14 mouse cellular contexts compared by ENCODE assay signal in genomic region chr16:33723983-33724382, GRCm38 (mm10). TPM values are rescaled to one million over a fixed set of nuclear protein-coding genes. Genes with fewer than 3 reads are reported as not detected.
A peak's percentile ranks its signal among the peaks of the same experiment; 100 is the strongest.
DNase-seq lines count a peak whose midpoint lies in the region; ATAC-seq and TF ChIP-seq lines count a peak whose summit lies in the region.
"Had no signal": no experiment of that assay in that cellular context is flagged by ENCODE, and none has a peak within 500 bp of the region (broad histone marks: within the 10 kb centered on the region; RNA-seq: fewer than 3 reads in every experiment).

No protein-coding gene starts in this region.

- WGBS in heart, adult 2 months: 98% methylated on average over 3 of the region's 3 CpGs
- 95% methylated on average over 3 of the region's 3 CpGs for WGBS in lung, adult 2 months
- 100% methylated on average over 3 of the region's 3 CpGs for WGBS in neural tube, embryonic 15.5 days

- TF ChIP-seq EP300 in heart, adult 2 months (IDR thresholded peaks at IDR 0.05; ENCODE audit: insufficient read depth, low read depth, low read length): no peak
- TF ChIP-seq EP300 in ES-Bruce4 (IDR thresholded peaks at IDR 0.05; ENCODE audit: insufficient read depth, low read depth, low read length): no peak

- H3K36me3 ChIP-seq in heart, adult 2 months (ENCODE audit: control insufficient read depth, insufficient read depth, low read length): peaks cover 13% of the 10 kb centered on the region
- no peaks in the 10 kb centered on the region for H3K36me3 ChIP-seq in ES-Bruce4 (ENCODE audit: control insufficient read depth, insufficient read depth, low read length, poor library complexity, severe bottlenecking)
- no peaks in the 10 kb centered on the region; the same call in 1 of the 2 replicates for H3K36me3 ChIP-seq in neural tube, embryonic 15.5 days

- peak; percentile 62 for TF ChIP-seq CTCF in heart, adult 2 months (IDR thresholded peaks at IDR 0.05)
- TF ChIP-seq CTCF in lung, adult 2 months (IDR thresholded peaks at IDR 0.05; ENCODE audit: insufficient read depth, low read length): peak; percentile 39
- peak; percentile 16 for TF ChIP-seq CTCF in ES-Bruce4 (IDR thresholded peaks at IDR 0.05; ENCODE audit: low read depth, low read length)

- H3K4me1 ChIP-seq in heart, adult 2 months (ENCODE audit: control insufficient read depth, insufficient read depth, low read length): no peaks in the 10 kb centered on the region
- H3K4me1 ChIP-seq in lung, adult 2 months (ENCODE audit: control insufficient read depth, insufficient read depth, low read length): no peaks in the 10 kb centered on the region
- no peaks in the 10 kb centered on the region for H3K4me1 ChIP-seq in ES-Bruce4 (ENCODE audit: control insufficient read depth, insufficient read depth, low read length)
- H3K4me1 ChIP-seq in neural tube, embryonic 15.5 days: no peaks in the 10 kb centered on the region

- no peaks in the 10 kb centered on the region for H3K27me3 ChIP-seq in heart, adult 2 months (ENCODE audit: control insufficient read depth, insufficient read depth, low read length)
- H3K27me3 ChIP-seq in ES-Bruce4 (ENCODE audit: control insufficient read depth, insufficient read depth, low read length, poor library complexity, severe bottlenecking): no peaks in the 10 kb centered on the region
- no peaks in the 10 kb centered on the region for H3K27me3 ChIP-seq in neural tube, embryonic 15.5 days (replicated peaks)
- H3K27me3 ChIP-seq: liver, embryonic 15.5 days had no signal

- intact Hi-C loops in heart, adult 2 months (cut with DNase I): no loop called here
- intact Hi-C loops in heart, postnatal 36 days (cut with DNase I): no loop called here
- intact Hi-C loops in left cerebral cortex, postnatal 25 days (cut with DNase I): no loop called here

- no peak overlapping the region for H3K9ac ChIP-seq in heart, adult 2 months (ENCODE audit: low read depth, low read length)
- no peak overlapping the region for H3K9ac ChIP-seq in ES-Bruce4 (ENCODE audit: low read depth, poor library complexity, severe bottlenecking)
- H3K9ac ChIP-seq in neural tube, embryonic 15.5 days (replicated peaks): no peak overlapping the region
- H3K9ac ChIP-seq: liver, embryonic 15.5 days had no signal

- no peak for DNase-seq in heart, adult 2 months
- DNase-seq in heart, postnatal 36 days: no peak
- no peak for DNase-seq in lung, adult 2 months
- no peak for DNase-seq in lung, postnatal 14 days
- DNase-seq in left cerebral cortex, postnatal 25 days (ENCODE audit: low spot score in 2 of 2): no peak
- DNase-seq: cerebellum, adult 18-20 months; heart, adult 18-20 months; heart, postnatal 14 days; thymus, adult 18-20 months had no signal

- 0 out of 2 replicates have a peak, but pooled peaks have one; percentile 30 for ATAC-seq in megakaryocyte-erythroid progenitor cell, adult 5-6 weeks (replicated peaks; ENCODE audit: low FRiP score, low TSS enrichment, poor library complexity, severe bottlenecking)
- ATAC-seq in neural tube, embryonic 15.5 days (ENCODE audit: low FRiP score): no peak

- no peak overlapping the region for H3K4me2 ChIP-seq in neural tube, embryonic 15.5 days
- H3K4me2 ChIP-seq: liver, embryonic 15.5 days had no signal

- TF ChIP-seq POLR2A in heart, adult 2 months (IDR thresholded peaks at IDR 0.05; ENCODE audit: insufficient read depth, low read depth, low read length): no peak
- TF ChIP-seq POLR2A in lung, adult 2 months (IDR thresholded peaks at IDR 0.05; ENCODE audit: borderline replicate concordance, extremely low read depth, low read depth, low read length): no peak
- no peak for TF ChIP-seq POLR2A in ES-Bruce4 (IDR thresholded peaks at IDR 0.05; ENCODE audit: insufficient read depth, low read length)

- H3K27ac ChIP-seq in heart, adult 2 months: no peak overlapping the region
- H3K27ac ChIP-seq in ES-Bruce4 (ENCODE audit: insufficient read depth, low read length): no peak overlapping the region
- H3K27ac ChIP-seq in neural tube, embryonic 15.5 days (replicated peaks): no peak overlapping the region
- H3K27ac ChIP-seq: liver, embryonic 15.5 days; midbrain, embryonic 10.5 days had no signal

- H3K79me2 ChIP-seq in heart, adult 2 months (replicated peaks; ENCODE audit: control insufficient read depth, insufficient read depth, low read length): peaks cover 2% of the 10 kb centered on the region

- H3K4me3 ChIP-seq in heart, adult 2 months: no peak overlapping the region
- no peak overlapping the region for H3K4me3 ChIP-seq in lung, adult 2 months (replicated peaks; ENCODE audit: extremely low read depth, low read depth, low read length)
- no peak overlapping the region for H3K4me3 ChIP-seq in ES-Bruce4 (ENCODE audit: low read depth, low read length)
- H3K4me3 ChIP-seq in neural tube, embryonic 15.5 days (replicated peaks): no peak overlapping the region
- H3K4me3 ChIP-seq: liver, embryonic 15.5 days; midbrain, embryonic 10.5 days had no signal

- 0 out of 2 replicates have a peak, but pooled peaks cover 4% of the 10 kb centered on the region for H3K9me3 ChIP-seq in ES-Bruce4 (replicated peaks; ENCODE audit: control insufficient read depth, insufficient read depth, low read length, poor library complexity, severe bottlenecking)
- H3K9me3 ChIP-seq in neural tube, embryonic 15.5 days (replicated peaks): no peaks in the 10 kb centered on the region
- H3K9me3 ChIP-seq: liver, embryonic 15.5 days had no signal

RNA-seq across cellular contexts. Expression of gene Heg1, which starts 39.8 kb away (rescaled TPM):
- total RNA-seq in heart, adult 2 months (2021): 100 to 1,000 TPM; 126 to 148 TPM
- 60.6 and 123 TPM in 2 replicates for polyA plus RNA-seq in heart, adult 2 months (2012; rRNA removed)
- total RNA-seq in heart, postnatal 36 days (2021): 100 to 1,000 TPM; 136 to 157 TPM
- polyA plus RNA-seq in lung, adult 2 months (2012; rRNA removed): 150 and 153 TPM in 2 replicates
- 18.5 and 21.7 TPM in 2 replicates for polyA plus RNA-seq in ES-Bruce4 (2011; ENCODE audit: insufficient read depth, insufficient read length, low read depth, missing spikeins)
- total RNA-seq in megakaryocyte-erythroid progenitor cell, adult 5-6 weeks (2014; fragmentation: Nextera tagmentation): 54.2 and 70.0 TPM in 2 replicates
- total RNA-seq in megakaryocyte-erythroid progenitor cell, adult 5-6 weeks (2017): 88.3 and 91.5 TPM in 2 replicates
- 7.8 and 10.9 TPM in 2 replicates for polyA plus RNA-seq in neural tube, embryonic 15.5 days (2015; fragmentation: Nextera tagmentation; extraction: Ambion mirVana)
- 10 to 100 TPM; 29.9 to 35.4 TPM for total RNA-seq in left cerebral cortex, postnatal 25 days (2021)
